Mouse (Mus musculus) embryonic fibroblast, embryonic 13.5 days (primary cell): ENCODE data around the gene Ppm1e. TPM values are rescaled to one million over a fixed set of nuclear protein-coding genes. Genes with fewer than 3 reads are reported as not detected.
"Not testable (repeated sequence)": the region's sequence is repeated elsewhere in the genome, so short reads cannot be mapped to it uniquely, and the experiment has no call there.

Experiments
- H3K27ac ChIP-seq: 2 replicates; pipeline ENCODE4 v1.5.1; 2012; ENCODE audit warnings: low read length, control low read depth, inconsistent platforms; ENCODE audit not compliant: insufficient read depth
- H3K4me1 ChIP-seq: 2 replicates; pipeline ENCODE4 v1.6.1; 2011; ENCODE audit warnings: low read length; ENCODE audit not compliant: control insufficient read depth, insufficient read depth
- H3K4me3 ChIP-seq: 2 replicates; pipeline ENCODE4 v1.5.1; 2011; ENCODE audit warnings: mild to moderate bottlenecking, control low read depth, low read length; ENCODE audit not compliant: insufficient read depth
- CTCF ChIP-seq: IDR thresholded peaks from 2 replicates; pipeline ENCODE4 v1.5.1; 2011; ENCODE audit warnings: mild to moderate bottlenecking, control low read depth, low read length, moderate library complexity, borderline replicate concordance; ENCODE audit not compliant: insufficient read depth
- POLR2A ChIP-seq: IDR thresholded peaks from 2 replicates; pipeline ENCODE4 v1.6.1; 2011; ENCODE audit warnings: low read depth, mild to moderate bottlenecking, control low read depth, low read length, moderate library complexity
- polyA plus RNA-seq: library from polyadenylated mRNA; stranded (reverse); fragments of >200 nt; gene quantifications from 2 replicates; pipeline ENCODE4 v1.2.4, GENCODE M21; 2011; ENCODE audit warnings: low read depth; ENCODE audit not compliant: missing spikeins, insufficient read length

Ppm1e gene
- polyA plus RNA-seq, 1 experiment: 1.4 TPM

DNA sequence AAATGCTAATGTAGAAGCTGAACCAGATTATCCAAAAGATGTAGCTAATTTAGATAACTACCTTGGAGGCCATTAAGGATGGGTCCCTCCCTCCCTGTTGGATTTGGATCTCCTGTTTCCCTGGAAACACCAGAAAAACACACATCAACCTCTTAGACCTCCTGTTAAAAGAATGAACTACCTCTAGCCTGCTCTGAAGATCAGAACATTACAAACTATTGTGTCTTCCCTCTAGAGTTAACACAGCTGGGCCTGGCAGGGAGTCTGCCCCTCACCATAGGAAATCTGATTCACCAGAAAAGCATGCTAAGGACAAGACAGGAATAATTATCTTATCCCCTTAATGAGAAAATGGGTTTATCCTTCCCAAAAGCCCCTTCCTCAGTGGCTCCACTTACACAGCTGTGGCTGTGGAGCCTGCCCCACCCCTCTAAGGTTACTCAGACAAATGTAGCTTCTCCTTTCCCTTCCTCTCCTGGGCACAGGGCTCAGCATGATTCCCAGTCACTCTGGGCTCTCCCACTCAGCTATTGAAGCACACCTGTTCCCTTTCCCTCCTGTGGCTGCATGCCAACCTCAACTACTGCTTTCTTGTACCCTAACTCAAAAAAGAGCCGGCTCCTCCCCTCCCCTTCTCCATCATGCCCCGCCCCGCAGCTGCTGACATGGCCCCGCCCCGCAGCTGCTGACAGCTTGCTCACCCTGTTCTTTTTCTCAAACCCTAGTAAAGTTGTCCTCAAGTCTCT lies 82.4 kb downstream of the Ppm1e start:
- Histone ChIP-seq H3K4me3 (no peak overlapping the region), H3K27ac (no peak overlapping the region), H3K4me1 (peaks cover 5% of the 10 kb centered on the region; the same call in 1 of the 2 replicates)
- TF ChIP-seq CTCF (no peak), POLR2A (no peak)

DNA sequence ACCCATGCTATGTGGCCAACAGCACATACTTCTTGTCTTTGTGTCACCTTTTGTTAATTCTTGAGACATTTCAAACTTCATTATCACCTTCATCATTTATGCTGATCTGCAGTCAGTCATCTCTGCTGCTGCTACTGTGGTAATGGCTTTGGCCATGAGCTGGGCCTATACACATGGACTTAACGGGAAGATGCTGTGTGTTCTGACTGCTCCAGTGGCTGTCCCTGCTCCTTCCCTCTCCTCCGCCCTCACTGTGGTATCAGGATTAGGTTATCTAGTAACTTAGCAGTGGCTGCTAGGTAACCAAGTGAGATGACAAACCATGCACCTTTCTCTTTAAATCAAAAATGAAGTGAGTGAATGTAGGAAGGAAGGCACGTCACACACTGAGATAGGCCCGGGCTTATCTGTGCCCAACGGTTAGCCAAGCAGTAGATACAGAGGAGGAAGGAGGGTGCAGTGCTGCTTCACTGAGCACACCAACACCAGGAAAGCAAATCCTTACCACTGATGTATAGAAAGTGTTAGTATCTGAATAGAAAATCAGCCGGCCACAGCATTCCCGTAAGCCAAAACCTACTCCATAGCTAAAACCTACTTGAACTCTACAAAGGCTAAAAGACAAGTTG lies 83.3 kb downstream of the Ppm1e start:
- TF ChIP-seq POLR2A (no peak), CTCF (no peak)
- Histone ChIP-seq H3K27ac (no peak overlapping the region), H3K4me1 (peaks cover 5% of the 10 kb centered on the region; the same call in 1 of the 2 replicates), H3K4me3 (no peak overlapping the region)

DNA sequence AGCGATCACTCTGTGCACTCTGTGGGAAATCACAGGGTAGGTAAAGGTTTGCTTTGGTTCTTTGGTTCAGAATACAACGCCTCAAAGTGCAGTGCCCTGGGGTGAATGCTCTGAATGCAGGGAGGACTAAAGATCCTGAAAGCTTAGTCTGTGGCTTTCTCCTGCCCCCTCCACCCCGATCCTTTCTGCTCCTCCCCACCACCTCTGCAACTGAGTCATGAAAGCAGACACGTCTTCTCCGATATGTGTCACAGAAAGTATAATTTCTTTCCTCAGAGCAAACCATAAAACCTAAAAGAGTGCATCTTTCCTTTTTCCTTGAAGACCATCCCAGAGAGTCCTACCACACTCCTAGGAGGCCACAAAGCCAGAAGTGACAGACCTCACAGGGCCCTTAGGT lies 86.1 kb downstream of the Ppm1e start:
- Histone ChIP-seq H3K4me1 (peaks cover 5% of the 10 kb centered on the region; the same call in 1 of the 2 replicates), H3K4me3 (no peak overlapping the region), H3K27ac (no peak overlapping the region)
- TF ChIP-seq POLR2A (no peak), CTCF (no peak)

DNA sequence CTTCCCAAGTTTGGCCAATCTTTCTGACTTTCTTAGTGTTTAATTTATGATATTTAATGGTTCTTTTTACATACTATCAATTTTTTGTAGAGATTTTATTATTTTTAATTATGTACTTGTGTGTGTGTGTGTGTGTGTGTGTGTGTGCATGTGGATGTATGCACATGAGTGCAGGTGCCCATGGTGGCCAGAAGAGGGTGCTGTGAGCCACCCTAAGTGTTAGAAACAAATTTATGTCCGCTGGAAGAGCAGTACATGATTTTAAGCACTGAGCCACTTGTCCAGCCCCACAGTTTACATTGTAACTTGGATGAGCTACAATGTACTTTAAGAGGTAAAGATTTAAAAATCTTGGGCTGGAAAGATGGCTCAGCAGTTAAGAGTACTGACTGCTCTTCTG lies 87.3 kb downstream of the Ppm1e start:
- Histone ChIP-seq H3K4me3 (no peak overlapping the region), H3K4me1 (peaks cover 4% of the 10 kb centered on the region; the same call in 1 of the 2 replicates), H3K27ac (no peak overlapping the region)
- no peak for TF ChIP-seq CTCF
- TF ChIP-seq POLR2A: no peak

DNA sequence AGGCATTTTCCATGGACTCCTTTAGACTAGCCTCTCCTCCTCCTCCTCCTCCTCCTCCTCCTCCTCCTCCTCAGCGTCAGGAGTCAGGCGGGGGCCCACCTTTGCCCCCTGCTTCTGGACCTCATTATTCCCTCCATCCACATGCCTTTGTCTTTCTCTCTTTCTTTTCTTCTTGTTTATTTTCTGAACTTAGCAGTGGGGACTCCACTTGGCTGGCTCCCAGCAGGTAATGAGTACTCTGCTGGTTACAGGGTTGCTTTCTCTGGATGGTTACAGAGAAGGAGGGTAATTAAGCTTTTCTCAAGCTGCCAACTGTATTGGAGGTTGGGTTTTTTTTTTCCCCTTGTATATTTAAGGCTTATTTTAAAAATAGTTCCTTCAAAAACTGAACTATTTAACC lies 87.9 kb downstream of the Ppm1e start:
- Histone ChIP-seq H3K27ac (no peak overlapping the region), H3K4me1 (no peaks in the 10 kb centered on the region), H3K4me3 (no peak overlapping the region)
- TF ChIP-seq CTCF (no peak), POLR2A (no peak)

DNA sequence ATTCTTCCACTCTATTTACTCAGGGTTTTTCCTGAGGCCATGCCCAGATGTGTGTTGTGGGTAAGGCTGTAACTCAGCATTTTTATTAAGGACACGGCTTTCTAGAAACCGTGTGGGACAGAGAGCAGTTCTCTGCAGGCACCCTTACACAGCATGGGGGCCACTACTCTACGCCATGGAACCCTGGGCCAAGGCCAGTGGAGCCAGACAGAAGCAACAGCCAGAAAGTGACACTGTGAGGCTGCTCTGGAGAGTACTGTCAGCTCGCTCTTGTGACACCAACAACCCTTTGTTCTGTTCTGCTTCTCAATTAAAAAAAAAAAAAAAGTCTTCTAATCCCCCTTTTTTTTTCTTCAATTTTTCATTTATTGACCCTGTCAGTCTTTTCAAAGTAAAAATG lies 88.4 kb downstream of the Ppm1e start:
- Histone ChIP-seq H3K4me3 (no peak overlapping the region), H3K27ac (no peak overlapping the region), H3K4me1 (no peaks in the 10 kb centered on the region)
- no peak for TF ChIP-seq CTCF
- TF ChIP-seq POLR2A: no peak

DNA sequence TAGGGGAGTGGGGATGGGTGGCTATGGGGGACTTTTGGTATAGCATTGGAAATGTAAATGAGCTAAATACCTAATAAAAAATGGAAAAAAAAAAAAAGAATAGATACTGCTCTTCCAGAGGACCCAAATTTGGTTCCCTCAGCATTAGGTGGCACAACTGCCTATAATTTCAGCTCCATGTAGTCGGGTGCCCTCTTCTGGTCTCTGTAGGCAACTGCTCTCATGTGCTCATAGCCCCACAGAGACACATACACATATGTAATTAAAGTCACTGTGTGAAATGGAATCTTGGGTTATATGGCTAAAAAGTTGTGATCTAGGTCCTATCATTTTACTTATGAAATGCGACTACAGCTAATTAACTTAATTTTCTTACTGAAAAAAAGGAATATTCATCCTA lies 90.0 kb downstream of the Ppm1e start:
- no peak for TF ChIP-seq CTCF
- no peak for TF ChIP-seq POLR2A
- no peak overlapping the region for H3K4me3 ChIP-seq
- H3K27ac ChIP-seq: no peak overlapping the region
- no peaks in the 10 kb centered on the region for H3K4me1 ChIP-seq

DNA sequence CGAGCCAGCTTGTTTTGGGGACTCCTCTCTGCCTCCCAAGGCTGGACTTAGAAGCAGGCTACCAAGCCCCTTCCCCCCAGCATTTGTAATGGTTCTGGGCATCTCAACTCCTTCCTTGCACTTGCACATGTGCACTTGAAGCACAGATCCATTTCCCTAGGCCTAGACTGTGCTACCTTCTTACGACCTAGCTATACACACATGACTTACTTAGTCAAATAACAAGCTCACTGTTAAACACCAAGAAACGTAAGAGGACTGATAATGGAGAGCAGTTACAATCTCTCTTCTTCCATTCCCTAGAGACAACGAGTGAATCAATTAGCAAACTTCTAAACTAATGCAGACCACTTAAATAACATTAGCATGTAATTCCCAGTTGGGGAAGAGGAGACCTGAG lies 92.6 kb downstream of the Ppm1e start:
- no peak overlapping the region for H3K4me3 ChIP-seq
- TF ChIP-seq CTCF (no peak), POLR2A (no peak)
- H3K27ac ChIP-seq: no peak overlapping the region
- H3K4me1 ChIP-seq: no peaks in the 10 kb centered on the region

DNA sequence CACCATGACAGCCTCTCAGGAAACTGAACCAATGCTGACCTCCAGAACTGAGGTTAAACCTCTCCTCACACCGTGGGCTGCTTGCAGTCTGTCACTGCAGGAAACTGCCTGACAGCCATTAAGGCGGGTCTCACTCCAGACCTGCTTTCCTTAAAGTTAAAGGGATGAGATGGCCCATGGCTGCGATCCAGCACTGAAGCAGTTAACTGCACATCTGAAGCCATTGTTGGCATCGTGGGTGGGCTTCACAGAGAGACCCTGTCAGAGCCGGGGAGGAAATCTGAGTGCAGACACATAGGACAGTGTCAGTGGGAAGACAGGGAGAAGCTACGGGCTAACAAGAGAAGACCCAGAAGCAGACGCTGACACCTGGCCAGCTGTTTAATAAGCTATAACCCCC lies 94.9 kb downstream of the Ppm1e start:
- no peaks in the 10 kb centered on the region for H3K4me1 ChIP-seq
- no peak for TF ChIP-seq POLR2A
- no peak for TF ChIP-seq CTCF
- H3K27ac ChIP-seq: no peak overlapping the region
- no peak overlapping the region for H3K4me3 ChIP-seq

DNA sequence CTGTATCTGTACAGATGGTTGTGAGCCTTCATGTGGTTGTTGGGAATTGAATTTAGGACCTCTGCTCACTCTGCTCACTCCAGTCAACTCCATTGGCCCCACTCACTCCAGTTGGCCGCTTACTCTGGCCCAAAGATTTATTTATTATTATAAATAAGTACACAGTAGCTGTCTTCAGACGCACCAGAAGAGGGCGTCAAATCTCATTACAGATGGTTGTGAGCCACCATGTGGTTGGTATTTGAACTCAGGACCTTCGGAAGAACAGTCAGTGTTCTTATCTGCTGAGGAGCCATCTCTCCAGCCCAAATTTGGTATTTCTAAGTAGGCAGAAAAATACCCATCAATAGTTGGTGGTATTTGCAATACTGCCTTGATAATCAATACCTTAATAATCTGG lies 97.1 kb downstream of the Ppm1e start:
- not testable (repeated sequence) for H3K4me3 ChIP-seq, H3K27ac ChIP-seq, H3K4me1 ChIP-seq
